Mouse (Mus musculus) adipocyte (in vitro differentiated cells): ENCODE measurements around the gene Pds5a.
"Not testable (repeated sequence)": the region's sequence is repeated elsewhere in the genome, so short reads cannot be mapped to it uniquely, and the experiment has no call there.

ENCODE experiments used
- DNase-seq: peaks from one replicate; pipeline ENCODE4 v3.0.0-alpha.2; 2016; ENCODE audit warnings: low spot score

Pds5a gene

GRCm38 (mm10) chr5:65696821-65697485 lies 1.1 kb downstream of the Pds5a start:
- DNase-seq, result peak; percentile 94

GRCm38 (mm10) chr5:65694076-65694475 lies 4.0 kb downstream of the Pds5a start:
- not testable (repeated sequence) for DNase-seq

GRCm38 (mm10) chr5:65693018-65693417 lies 5.1 kb downstream of the Pds5a start:
- DNase-seq, result no peak

GRCm38 (mm10) chr5:65688806-65689205 lies 9.3 kb downstream of the Pds5a start:
- DNase-seq, result no peak

- no peak for DNase-seq
Measured at GRCm38 (mm10) chr5:65686806-65687205, 11.3 kb downstream of the Pds5a start.

GRCm38 (mm10) chr5:65678826-65679225 lies 19.2 kb downstream of the Pds5a start:
- DNase-seq, result peak; percentile 75

- DNase-seq, result no peak
Measured at GRCm38 (mm10) chr5:65672162-65672561, 25.9 kb downstream of the Pds5a start.

GRCm38 (mm10) chr5:65667644-65668043 lies 30.4 kb downstream of the Pds5a start:
- no peak for DNase-seq

GRCm38 (mm10) chr5:65665370-65665769 lies 32.7 kb downstream of the Pds5a start:
- peak; percentile 43 for DNase-seq

GRCm38 (mm10) chr5:65661958-65662357 lies 36.1 kb downstream of the Pds5a start:
- no peak for DNase-seq

- no peak for DNase-seq
Measured at GRCm38 (mm10) chr5:65653786-65654185, 44.3 kb downstream of the Pds5a start.

- DNase-seq, result peak; percentile 76
Measured at GRCm38 (mm10) chr5:65638896-65639295, 59.2 kb downstream of the Pds5a start.

GRCm38 (mm10) chr5:65624340-65624739 lies 73.7 kb downstream of the Pds5a start:
- no peak for DNase-seq

GRCm38 (mm10) chr5:65613152-65613924 lies 84.7 kb downstream of the Pds5a start:
- no peak for DNase-seq

GRCm38 (mm10) chr5:65610541-65610940 lies 87.5 kb downstream of the Pds5a start:
- DNase-seq, result no peak

GRCm38 (mm10) chr5:65609769-65610168 lies 88.3 kb downstream of the Pds5a start:
- DNase-seq, result no peak

GRCm38 (mm10) chr5:65606820-65607219 lies 91.3 kb downstream of the Pds5a start:
- peak; percentile 22 for DNase-seq

- DNase-seq, result no peak
Measured at GRCm38 (mm10) chr5:65599681-65600080, 98.4 kb downstream of the Pds5a start.

GRCm38 (mm10) chr5:65592421-65592820 lies 105.7 kb downstream of the Pds5a start:
- DNase-seq, result no peak

- no peak for DNase-seq
Measured at GRCm38 (mm10) chr5:65590199-65590598, 107.9 kb downstream of the Pds5a start.

GRCm38 (mm10) chr5:65586291-65586690 lies 111.8 kb downstream of the Pds5a start:
- DNase-seq, result no peak

GRCm38 (mm10) chr5:65578545-65578944 lies 119.5 kb downstream of the Pds5a start:
- no peak for DNase-seq

- peak; percentile 79 for DNase-seq
Measured at GRCm38 (mm10) chr5:65575896-65576295, 122.2 kb downstream of the Pds5a start.
